Mouse (Mus musculus) heart, embryonic 16.5 days (tissue): ENCODE measurements around the gene Akirin2. TPM values are rescaled to one million over a fixed set of nuclear protein-coding genes. Genes with fewer than 3 reads are reported as not detected.

Experiments
- ATAC-seq: fragments of 200-750 bp; cut with Nextera tagmentation; replicated peaks from 2 replicates; pipeline ENCODE4 v1.8.0; 2017; ENCODE audit warnings: moderate number of reproducible peaks; ENCODE audit not compliant: insufficient read depth, low FRiP score; ENCODE audit errors: extremely low read depth
- H3K27ac ChIP-seq: fragments of 300-500 bp; sonication (generic); 2 replicates; pipeline ENCODE4 v1.5.1; 2014; ENCODE audit warnings: mild to moderate bottlenecking, low read length, control low read depth, moderate library complexity
- H3K27me3 ChIP-seq: fragments of 300-500 bp; sonication (generic); 2 replicates; pipeline ENCODE4 v1.6.1; 2014; ENCODE audit warnings: low read length, mixed read lengths; ENCODE audit not compliant: control insufficient read depth, insufficient read depth
- H3K36me3 ChIP-seq: fragments of 300-500 bp; sonication (generic); 2 replicates; pipeline ENCODE4 v1.6.1; 2014; ENCODE audit not compliant: control insufficient read depth, insufficient read depth
- H3K4me1 ChIP-seq: fragments of 300-500 bp; sonication (generic); 2 replicates; pipeline ENCODE4 v1.6.1; 2014; ENCODE audit warnings: low read length, mixed read lengths; ENCODE audit not compliant: control insufficient read depth, insufficient read depth
- H3K4me2 ChIP-seq: fragments of 300-500 bp; sonication (generic); 2 replicates; pipeline ENCODE4 v1.6.1; 2014; ENCODE audit warnings: low read depth, mild to moderate bottlenecking, control low read depth, low read length
- H3K4me3 ChIP-seq: fragments of 300-500 bp; sonication (generic); 2 replicates; pipeline ENCODE4 v1.5.1; 2014; ENCODE audit warnings: mild to moderate bottlenecking, control low read depth, low read length
- H3K9ac ChIP-seq: fragments of 300-500 bp; sonication (generic); 2 replicates; pipeline ENCODE4 v1.6.1; 2014; ENCODE audit warnings: low read length, control low read depth
- H3K9me3 ChIP-seq: fragments of 300-500 bp; sonication (generic); replicated peaks from 2 replicates; pipeline ENCODE4 v1.6.1; 2016; ENCODE audit warnings: low read length; ENCODE audit not compliant: control insufficient read depth
- WGBS: fragments of 180-500 bp; shearing (Covaris S2); extraction: QIAGEN DNeasy Blood & Tissue Kit; methylation state at CpG from one replicate; pipeline ENCODE4 v1.1.7; 2014; 5-methylcytosine and 5-hydroxymethylcytosine counted together
- polyA plus RNA-seq: library from polyadenylated mRNA; unstranded; fragments of >200 nt; fragmentation: Nextera tagmentation; extraction: Ambion mirVana; gene quantifications from 2 replicates; pipeline ENCODE4 v1.2.1, GENCODE M21; 2015

The Akirin2 gene
- polyA plus RNA-seq, 1 experiment from 2014 or later, result 28.1 TPM

DNA sequence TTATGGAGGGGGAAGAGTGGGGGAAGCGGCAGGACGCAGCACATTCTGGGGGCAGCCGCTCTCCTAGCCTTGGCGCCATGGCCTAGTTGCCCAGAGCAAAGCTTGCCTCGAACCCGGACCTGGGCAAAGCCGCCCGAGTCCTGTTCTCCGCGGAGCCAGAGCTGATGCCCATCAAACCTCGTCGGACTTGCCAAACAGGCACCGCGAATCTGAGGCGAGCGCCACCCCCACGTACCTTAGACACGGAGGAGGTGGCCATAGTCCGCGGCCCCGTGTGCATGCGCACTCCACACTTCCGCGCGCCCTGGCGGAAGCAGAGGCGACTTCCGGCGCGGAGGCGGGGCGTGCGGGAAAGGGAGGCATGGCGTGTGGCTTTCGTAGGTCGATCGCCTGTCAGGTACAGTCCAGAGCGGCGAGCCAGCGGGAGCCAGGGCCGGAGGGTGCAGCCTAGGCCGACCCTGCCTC, 63.9 kb downstream of the Akirin2 start, which contains the start of the genes Orc3 and Rars2:
Gene Orc3 (minus strand): TSS at position 315 of the 465 bp plus-strand sequence.
Gene Rars2 (plus strand): TSS at position 328 of the 465 bp plus-strand sequence.
- peak within 1 kb of the TSS; percentile 84 for H3K4me2 ChIP-seq
- H3K4me3 ChIP-seq, result peak within 1 kb of the TSS; percentile 94
- under 1% methylated on average over 42 of the region's 42 CpGs for WGBS
- ATAC-seq, result peak; percentile 97
- peaks cover 21% of the 10 kb centered on the region for H3K4me1 ChIP-seq
- H3K27me3 ChIP-seq, result no peaks in the 10 kb centered on the region
- H3K9me3 ChIP-seq, result no peaks in the 10 kb centered on the region
- peak within 1 kb of the TSS; percentile 91 for H3K27ac ChIP-seq
- peak within 1 kb of the TSS; percentile 96 for H3K9ac ChIP-seq
- no peaks in the 10 kb centered on the region for H3K36me3 ChIP-seq

DNA sequence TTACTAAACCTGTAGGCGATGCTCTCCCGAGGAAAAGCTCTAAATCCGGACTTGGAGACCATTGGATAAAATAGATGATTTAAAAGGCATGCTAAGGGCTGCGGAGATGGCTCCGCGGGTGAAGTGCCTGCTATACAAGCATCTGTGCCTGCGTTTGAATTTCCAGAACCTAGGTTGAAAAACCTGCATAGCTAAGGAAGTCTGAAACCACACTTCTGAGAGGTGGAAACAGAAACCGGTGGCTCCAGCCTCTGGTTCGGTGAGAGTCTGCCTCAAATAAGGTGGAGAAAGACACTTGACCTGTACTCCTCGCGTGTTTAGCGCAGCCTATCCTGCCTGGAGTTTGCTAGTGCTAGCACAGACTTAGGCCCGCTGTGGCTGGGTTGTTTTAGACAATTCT, 64.6 kb downstream of the Akirin2 start:
- Histone ChIP-seq H3K9ac (peak overlapping the region; percentile 96), H3K36me3 (no peaks in the 10 kb centered on the region), H3K4me2 (peak overlapping the region; percentile 84), H3K27me3 (no peaks in the 10 kb centered on the region), H3K4me3 (peak overlapping the region; percentile 94), H3K9me3 (no peaks in the 10 kb centered on the region), H3K27ac (peak overlapping the region; percentile 91), H3K4me1 (peaks cover 21% of the 10 kb centered on the region)
- 2% methylated on average over 13 of the region's 13 CpGs for WGBS
- peak; percentile 11; the same call in 1 of the 2 replicates for ATAC-seq

DNA sequence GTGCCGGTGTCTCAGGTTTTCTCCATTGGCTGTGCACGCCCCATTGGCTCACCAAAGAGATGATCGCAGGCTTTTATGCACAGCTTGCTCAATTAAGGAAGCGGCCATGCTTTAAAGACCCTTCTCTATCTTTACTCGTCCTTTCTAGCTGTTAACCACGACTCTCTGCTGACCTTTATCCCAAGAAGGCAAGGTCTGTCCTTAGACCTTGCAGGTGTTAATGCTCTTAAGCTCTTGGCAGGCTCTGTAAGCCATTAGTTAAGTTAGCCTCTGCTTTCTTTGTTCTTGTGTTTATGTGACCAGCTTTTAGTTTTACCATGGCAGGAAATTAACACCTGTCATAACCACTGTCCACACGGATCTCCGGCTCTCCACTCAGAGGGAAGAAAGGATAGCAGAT, 65.4 kb downstream of the Akirin2 start:
- Histone ChIP-seq H3K27ac (no peak overlapping the region), H3K4me3 (peak overlapping the region; percentile 94), H3K9ac (peak overlapping the region; percentile 96; the same call in 1 of the 2 replicates), H3K9me3 (no peaks in the 10 kb centered on the region), H3K4me2 (peak overlapping the region; percentile 84), H3K4me1 (peaks cover 21% of the 10 kb centered on the region), H3K27me3 (no peaks in the 10 kb centered on the region), H3K36me3 (no peaks in the 10 kb centered on the region)
- ATAC-seq, result no peak
- 85% methylated on average over 8 of the region's 8 CpGs for WGBS

Other genes with a start within 250 kb of the Akirin2 start
- 63.2 and 68.9 TPM in 2 replicates for gene Orc3, start 64.0 kb downstream of the Akirin2 start, polyA plus RNA-seq
- 51.3 and 56.9 TPM in 2 replicates for gene Rars2, start 64.0 kb downstream of the Akirin2 start, polyA plus RNA-seq
- gene Slc35a1, start 136.5 kb downstream of the Akirin2 start, polyA plus RNA-seq, result 42.9 and 43.4 TPM in 2 replicates
- 1.3 and 1.5 TPM in 2 replicates for gene Cfap206, start 179.3 kb downstream of the Akirin2 start, polyA plus RNA-seq
- not detected in 2 replicates for gene Gm136, start 205.3 kb downstream of the Akirin2 start, polyA plus RNA-seq
- 62.1 and 69.9 TPM in 2 replicates for gene Smim8, start 227.5 kb downstream of the Akirin2 start, polyA plus RNA-seq